Mouse (Mus musculus): Measurements from ENCODE around the gene Lhb.

- no peak for TF ChIP-seq CTCF (IDR thresholded peaks at IDR 0.05; ENCODE audit: borderline replicate concordance, insufficient read depth, low read length)
- TF ChIP-seq POLR2A (IDR thresholded peaks at IDR 0.05; ENCODE audit: low read depth, low read length), result no peak
Observed at GRCm38 (mm10) chr7:45435038-45435437, 14.4 kb downstream of the Lhb start.
